ENCODE assay signal across 17 mouse cellular contexts in genomic region chr10:95107532-95108251, GRCm38 (mm10).
DNase-seq lines count a peak whose midpoint lies in the region; ATAC-seq and TF ChIP-seq lines count a peak whose summit lies in the region.
"Had no signal": no experiment of that assay in that cellular context is flagged by ENCODE, and none has a peak within 500 bp of the region (broad histone marks: within the 10 kb centered on the region; RNA-seq: fewer than 3 reads in every experiment).

No protein-coding gene starts in this region.

- 22% methylated on average over 3 of the region's 3 CpGs for WGBS in midbrain, embryonic 12.5 days
- 20% methylated on average over 3 of the region's 3 CpGs for WGBS in midbrain, embryonic 13.5 days
- 22% methylated on average over 3 of the region's 3 CpGs for WGBS in embryonic facial prominence, embryonic 13.5 days
- WGBS in forebrain, embryonic 16.5 days: 16% methylated on average over 3 of the region's 3 CpGs
- WGBS in midbrain, postnatal 0 days: 27% methylated on average over 3 of the region's 3 CpGs

- no peaks in the 10 kb centered on the region for H3K27me3 ChIP-seq in midbrain, embryonic 12.5 days
- no peaks in the 10 kb centered on the region for H3K27me3 ChIP-seq in midbrain, embryonic 13.5 days
- H3K27me3 ChIP-seq in embryonic facial prominence, embryonic 13.5 days: no peaks in the 10 kb centered on the region
- no peaks in the 10 kb centered on the region for H3K27me3 ChIP-seq in forebrain, embryonic 16.5 days (replicated peaks; ENCODE audit: control insufficient read depth, insufficient read depth, low read length)
- H3K27me3 ChIP-seq in midbrain, postnatal 0 days (ENCODE audit: insufficient read depth, low read length): no peaks in the 10 kb centered on the region
- H3K27me3 ChIP-seq: hindbrain, embryonic 15.5 days had no signal

- no peak overlapping the region for H3K27ac ChIP-seq in midbrain, embryonic 12.5 days (replicated peaks)
- H3K27ac ChIP-seq in midbrain, embryonic 13.5 days: no peak overlapping the region
- peak overlapping the region; percentile 60 for H3K27ac ChIP-seq in embryonic facial prominence, embryonic 13.5 days
- no peak overlapping the region for H3K27ac ChIP-seq in forebrain, embryonic 16.5 days (ENCODE audit: low read length)
- H3K27ac ChIP-seq in midbrain, postnatal 0 days (ENCODE audit: low read depth, low read length): no peak overlapping the region
- H3K27ac ChIP-seq: hindbrain, embryonic 15.5 days; macrophage had no signal

- TF ChIP-seq CTCF in midbrain, postnatal 0 days (IDR thresholded peaks at IDR 0.05): no peak

- no peak overlapping the region for H3K9ac ChIP-seq in midbrain, embryonic 12.5 days (replicated peaks)
- no peak overlapping the region for H3K9ac ChIP-seq in midbrain, embryonic 13.5 days (replicated peaks)
- no peak overlapping the region for H3K9ac ChIP-seq in embryonic facial prominence, embryonic 13.5 days
- H3K9ac ChIP-seq in forebrain, embryonic 16.5 days (replicated peaks; ENCODE audit: low read depth, low read length): no peak overlapping the region
- H3K9ac ChIP-seq in midbrain, postnatal 0 days (replicated peaks; ENCODE audit: low read length, poor library complexity, severe bottlenecking): no peak overlapping the region
- H3K9ac ChIP-seq: hindbrain, embryonic 15.5 days had no signal

- H3K4me3 ChIP-seq in midbrain, embryonic 12.5 days: no peak overlapping the region
- no peak overlapping the region for H3K4me3 ChIP-seq in midbrain, embryonic 13.5 days (replicated peaks)
- H3K4me3 ChIP-seq in embryonic facial prominence, embryonic 13.5 days: no peak overlapping the region
- no peak overlapping the region for H3K4me3 ChIP-seq in forebrain, embryonic 16.5 days (replicated peaks; ENCODE audit: low read length)
- H3K4me3 ChIP-seq in midbrain, postnatal 0 days (ENCODE audit: low read depth, low read length): no peak overlapping the region
- H3K4me3 ChIP-seq: hindbrain, embryonic 15.5 days had no signal

- no peaks in the 10 kb centered on the region for H3K9me3 ChIP-seq in midbrain, embryonic 12.5 days
- H3K9me3 ChIP-seq in midbrain, embryonic 13.5 days: no peaks in the 10 kb centered on the region
- H3K9me3 ChIP-seq in embryonic facial prominence, embryonic 13.5 days: no peaks in the 10 kb centered on the region
- no peaks in the 10 kb centered on the region for H3K9me3 ChIP-seq in forebrain, embryonic 16.5 days (ENCODE audit: control insufficient read depth, low read length)
- no peaks in the 10 kb centered on the region for H3K9me3 ChIP-seq in midbrain, postnatal 0 days (ENCODE audit: low read length)
- H3K9me3 ChIP-seq: G1E; hindbrain, embryonic 15.5 days had no signal

- 0 out of 2 replicates have a peak, but pooled peaks have one; percentile 38 for ATAC-seq in midbrain, embryonic 12.5 days (ENCODE audit: low FRiP score, low read depth)
- no peak for ATAC-seq in midbrain, embryonic 13.5 days
- ATAC-seq in embryonic facial prominence, embryonic 13.5 days (ENCODE audit: insufficient number of reproducible peaks, insufficient read depth, low FRiP score, low TSS enrichment, low read depth): peak; percentile 37; the same call in 1 of the 2 replicates
- peak; percentile 57 for ATAC-seq in forebrain, embryonic 16.5 days
- peak; percentile 16; the same call in 1 of the 2 replicates for ATAC-seq in midbrain, postnatal 0 days (ENCODE audit: low FRiP score)

- H3K36me3 ChIP-seq in midbrain, embryonic 12.5 days: no peaks in the 10 kb centered on the region
- no peaks in the 10 kb centered on the region for H3K36me3 ChIP-seq in midbrain, embryonic 13.5 days
- no peaks in the 10 kb centered on the region for H3K36me3 ChIP-seq in embryonic facial prominence, embryonic 13.5 days
- no peaks in the 10 kb centered on the region for H3K36me3 ChIP-seq in forebrain, embryonic 16.5 days (ENCODE audit: control insufficient read depth, insufficient read depth)
- H3K36me3 ChIP-seq in midbrain, postnatal 0 days (ENCODE audit: insufficient read depth, low read length): no peaks in the 10 kb centered on the region
- H3K36me3 ChIP-seq: G1E; hindbrain, embryonic 15.5 days had no signal

- peaks cover 9% of the 10 kb centered on the region for H3K4me1 ChIP-seq in midbrain, embryonic 12.5 days
- peaks cover 11% of the 10 kb centered on the region for H3K4me1 ChIP-seq in midbrain, embryonic 13.5 days (replicated peaks)
- H3K4me1 ChIP-seq in embryonic facial prominence, embryonic 13.5 days: peaks cover 19% of the 10 kb centered on the region
- peaks cover 7% of the 10 kb centered on the region; the same call in 1 of the 2 replicates for H3K4me1 ChIP-seq in forebrain, embryonic 16.5 days (replicated peaks; ENCODE audit: control insufficient read depth, insufficient read depth, low read length)
- H3K4me1 ChIP-seq in midbrain, postnatal 0 days (ENCODE audit: insufficient read depth, low read length): no peaks in the 10 kb centered on the region
- H3K4me1 ChIP-seq: hindbrain, embryonic 15.5 days had no signal

- no peak overlapping the region for H3K4me2 ChIP-seq in midbrain, embryonic 12.5 days (replicated peaks)
- no peak overlapping the region for H3K4me2 ChIP-seq in midbrain, embryonic 13.5 days (replicated peaks)
- H3K4me2 ChIP-seq in embryonic facial prominence, embryonic 13.5 days: no peak overlapping the region
- no peak overlapping the region for H3K4me2 ChIP-seq in forebrain, embryonic 16.5 days (ENCODE audit: low read length)
- H3K4me2 ChIP-seq in midbrain, postnatal 0 days (ENCODE audit: low read depth, low read length, poor library complexity, severe bottlenecking): no peak overlapping the region
- H3K4me2 ChIP-seq: hindbrain, embryonic 15.5 days had no signal

- peak; percentile 15 for DNase-seq in midbrain, postnatal 0 days (ENCODE audit: low spot score)
- DNase-seq in spleen, postnatal 36 days (ENCODE audit: low spot score in 2 of 2): no peak
- no peak for DNase-seq in adrenal gland, postnatal 10 days
- DNase-seq: adrenal gland, adult 2 months; cerebellum, adult 8-10 months; kidney, adult 18-20 months; kidney, postnatal 25 days; liver; lung, adult 18-20 months; thymus, adult 18-20 months had no signal
